In genomic region chr10:100019246-100020195, GRCm38 (mm10) we compare ENCODE assay signal across 10 mouse cellular contexts. TPM values are rescaled to one million over a fixed set of nuclear protein-coding genes. Genes with fewer than 3 reads are reported as not detected.
DNase-seq lines count a peak whose midpoint lies in the region; ATAC-seq and TF ChIP-seq lines count a peak whose summit lies in the region.
"Had no signal": no experiment of that assay in that cellular context is flagged by ENCODE, and none has a peak within 500 bp of the region (broad histone marks: within the 10 kb centered on the region; RNA-seq: fewer than 3 reads in every experiment).

No protein-coding gene starts in this region.

- H3K36me3 ChIP-seq in heart, postnatal 0 days (replicated peaks; ENCODE audit: control insufficient read depth, insufficient read depth, low read length), result no peaks in the 10 kb centered on the region
- peaks cover 6% of the 10 kb centered on the region; the same call in 1 of the 2 replicates for H3K36me3 ChIP-seq in liver, embryonic 13.5 days
- H3K36me3 ChIP-seq in liver, postnatal 0 days (replicated peaks; ENCODE audit: insufficient read depth, low read length), result no peaks in the 10 kb centered on the region
- no peaks in the 10 kb centered on the region for H3K36me3 ChIP-seq in limb, embryonic 14.5 days (ENCODE audit: control insufficient read depth, insufficient read depth, low read length)
- H3K36me3 ChIP-seq: G1E had no signal

- no peaks in the 10 kb centered on the region for H3K27me3 ChIP-seq in heart, postnatal 0 days (ENCODE audit: control insufficient read depth, insufficient read depth, low read length)
- H3K27me3 ChIP-seq in liver, embryonic 13.5 days, result peaks cover 33% of the 10 kb centered on the region
- 0 out of 2 replicates have a peak, but pooled peaks cover 5% of the 10 kb centered on the region for H3K27me3 ChIP-seq in liver, postnatal 0 days (ENCODE audit: insufficient read depth, low read length)
- H3K27me3 ChIP-seq in limb, embryonic 14.5 days (ENCODE audit: control insufficient read depth, insufficient read depth, low read length), result peaks cover 25% of the 10 kb centered on the region

- peak overlapping the region; percentile 25; the same call in 1 of the 2 replicates for H3K9ac ChIP-seq in heart, postnatal 0 days (replicated peaks; ENCODE audit: low read depth, low read length)
- no peak overlapping the region for H3K9ac ChIP-seq in liver, embryonic 13.5 days
- no peak overlapping the region for H3K9ac ChIP-seq in liver, postnatal 0 days (replicated peaks)
- no peak overlapping the region for H3K9ac ChIP-seq in limb, embryonic 14.5 days (ENCODE audit: low read depth, low read length, severe bottlenecking)

- ATAC-seq in heart, postnatal 0 days (ENCODE audit: insufficient read depth, low read depth), result no peak
- no peak for ATAC-seq in liver, embryonic 13.5 days (ENCODE audit: low read depth)
- ATAC-seq in liver, postnatal 0 days, result no peak
- no peak for ATAC-seq in limb, embryonic 14.5 days (ENCODE audit: low FRiP score, low read depth)

- no peak for TF ChIP-seq POLR2A in limb, embryonic 14.5 days (IDR thresholded peaks at IDR 0.05; ENCODE audit: borderline replicate concordance, extremely low read depth, insufficient read depth, insufficient read length)

- 58% methylated on average over 17 of the region's 17 CpGs for WGBS in heart, postnatal 0 days
- 52% methylated on average over 17 of the region's 17 CpGs for WGBS in liver, embryonic 13.5 days (ENCODE audit: insufficient replicate concordance)
- WGBS in liver, postnatal 0 days (ENCODE audit: insufficient replicate concordance), result 49% methylated on average over 17 of the region's 17 CpGs
- WGBS in limb, embryonic 14.5 days, result 31% methylated on average over 17 of the region's 17 CpGs

- peak overlapping the region; percentile 44 for H3K4me2 ChIP-seq in heart, postnatal 0 days (ENCODE audit: low read depth, low read length)
- 0 out of 2 replicates have a peak overlapping the region, but pooled peaks have one; percentile 12 for H3K4me2 ChIP-seq in liver, embryonic 13.5 days
- no peak overlapping the region for H3K4me2 ChIP-seq in liver, postnatal 0 days (ENCODE audit: low read depth, low read length)
- no peak overlapping the region for H3K4me2 ChIP-seq in limb, embryonic 14.5 days (replicated peaks; ENCODE audit: low read depth, low read length, severe bottlenecking)

- intact Hi-C loops in heart, postnatal 25 days (cut with DNase I), result loop anchor here (2.0 to 10.0 kb wide), 7 partner anchors 48 to 377 kb away; partner anchors contain the start of gene Csl

- no peak for TF ChIP-seq CTCF in heart, postnatal 0 days (IDR thresholded peaks at IDR 0.05; ENCODE audit: low read depth)
- TF ChIP-seq CTCF in liver, postnatal 0 days (IDR thresholded peaks at IDR 0.05; ENCODE audit: low read depth), result no peak

- peak overlapping the region; percentile 18 for H3K4me3 ChIP-seq in heart, postnatal 0 days (ENCODE audit: low read depth, low read length)
- no peak overlapping the region for H3K4me3 ChIP-seq in liver, embryonic 13.5 days (replicated peaks)
- no peak overlapping the region for H3K4me3 ChIP-seq in liver, postnatal 0 days (ENCODE audit: low read depth, low read length)
- H3K4me3 ChIP-seq in brown adipose tissue, adult 24 weeks (ENCODE audit: insufficient read depth, low read depth, low read length), result peak overlapping the region; percentile 57
- H3K4me3 ChIP-seq in limb, embryonic 14.5 days (replicated peaks; ENCODE audit: low read length), result no peak overlapping the region

- peaks cover 14% of the 10 kb centered on the region for H3K4me1 ChIP-seq in heart, postnatal 0 days (ENCODE audit: control insufficient read depth, insufficient read depth)
- H3K4me1 ChIP-seq in liver, embryonic 13.5 days (replicated peaks), result peaks cover 9% of the 10 kb centered on the region; the same call in 1 of the 2 replicates
- H3K4me1 ChIP-seq in liver, postnatal 0 days (ENCODE audit: insufficient read depth), result peaks cover 5% of the 10 kb centered on the region; the same call in 1 of the 2 replicates
- peaks cover 3% of the 10 kb centered on the region for H3K4me1 ChIP-seq in brown adipose tissue, adult 24 weeks (ENCODE audit: control insufficient read depth, insufficient read depth, insufficient read length, low read length)
- peaks cover 8% of the 10 kb centered on the region for H3K4me1 ChIP-seq in limb, embryonic 14.5 days (ENCODE audit: control insufficient read depth, insufficient read depth, low read length)

- DNase-seq in heart, postnatal 0 days (ENCODE audit: low spot score), result no peak
- DNase-seq in heart, postnatal 25 days (ENCODE audit: low spot score), result no peak
- DNase-seq in liver, embryonic 13.5 days, result no peak
- DNase-seq in liver, postnatal 0 days, result no peak
- peak; percentile 15 for DNase-seq in limb, embryonic 14.5 days (ENCODE audit: low spot score)
- no peak for DNase-seq in thymus, postnatal 14 days
- DNase-seq: liver; spleen, adult 18-20 months had no signal

- no peaks in the 10 kb centered on the region for H3K9me3 ChIP-seq in heart, postnatal 0 days (replicated peaks; ENCODE audit: control insufficient read depth, low read length)
- H3K9me3 ChIP-seq in liver, embryonic 13.5 days (replicated peaks), result no peaks in the 10 kb centered on the region
- no peaks in the 10 kb centered on the region for H3K9me3 ChIP-seq in liver, postnatal 0 days (ENCODE audit: low read length)
- H3K9me3 ChIP-seq in limb, embryonic 14.5 days (ENCODE audit: control insufficient read depth, low read length), result no peaks in the 10 kb centered on the region

- no peak for TF ChIP-seq EP300 in heart, postnatal 0 days (IDR thresholded peaks at IDR 0.05; ENCODE audit: low read depth)
- no peak for TF ChIP-seq EP300 in liver, postnatal 0 days (IDR thresholded peaks at IDR 0.05; ENCODE audit: low read depth)

- peak overlapping the region; percentile 28; the same call in 1 of the 2 replicates for H3K27ac ChIP-seq in heart, postnatal 0 days (ENCODE audit: low read depth)
- no peak overlapping the region for H3K27ac ChIP-seq in liver, embryonic 13.5 days
- H3K27ac ChIP-seq in liver, postnatal 0 days (ENCODE audit: low read depth), result no peak overlapping the region
- H3K27ac ChIP-seq in brown adipose tissue, adult 24 weeks (replicated peaks; ENCODE audit: low read depth, low read length), result peak overlapping the region; percentile 67
- H3K27ac ChIP-seq in limb, embryonic 14.5 days (replicated peaks; ENCODE audit: low read depth, low read length), result no peak overlapping the region

RNA-seq across cellular contexts. Expression of gene Kitl, which starts 4.1 kb away (rescaled TPM):
- total RNA-seq in heart, postnatal 0 days (2014; rRNA removed; ENCODE audit: low replicate concordance), result 18.5 and 20.3 TPM in 2 replicates
- polyA plus RNA-seq in heart, postnatal 0 days (2015; fragmentation: Nextera tagmentation; extraction: Ambion mirVana), result 22.7 and 23.7 TPM in 2 replicates
- total RNA-seq in heart, postnatal 25 days (2021), result 10 to 100 TPM; 65.6 to 82.6 TPM
- polyA plus RNA-seq in liver, embryonic 13.5 days (2015; fragmentation: Nextera tagmentation; extraction: Ambion mirVana), result 8.2 and 15.3 TPM in 2 replicates
- polyA plus RNA-seq in liver, postnatal 0 days (2015; fragmentation: Nextera tagmentation; extraction: Ambion mirVana), result 2.3 and 5.0 TPM in 2 replicates
- polyA plus RNA-seq in brown adipose tissue, adult 24 weeks (2012; ENCODE audit: insufficient read depth, insufficient read length, missing spikeins), result 9.8 and 14.1 TPM in 2 replicates
- 13.8 and 16.3 TPM in 2 replicates for polyA plus RNA-seq in limb, embryonic 14.5 days (2012; rRNA removed)
- polyA plus RNA-seq in limb, embryonic 14.5 days (2014; fragmentation: Nextera tagmentation; extraction: Ambion mirVana), result 35.0 and 38.4 TPM in 2 replicates
- polyA plus RNA-seq: G1E had no signal

Comparison
In these comparisons a context has a peak if more than half of its experiments do, and no peak if none do; other contexts are left out.
1. H3K4me2 ChIP-seq: peak in heart, postnatal 0 days (single experiment) and liver, embryonic 13.5 days (single experiment); none in liver, postnatal 0 days (single experiment) and limb, embryonic 14.5 days (single experiment).
2. H3K27ac ChIP-seq: peak in heart, postnatal 0 days (single experiment) and brown adipose tissue, adult 24 weeks (single experiment); none in liver, embryonic 13.5 days (single experiment), liver, postnatal 0 days (single experiment) and limb, embryonic 14.5 days (single experiment).
3. H3K4me3 ChIP-seq: peak in heart, postnatal 0 days (single experiment) and brown adipose tissue, adult 24 weeks (single experiment); none in liver, embryonic 13.5 days (single experiment), liver, postnatal 0 days (single experiment) and limb, embryonic 14.5 days (single experiment).